Mouse (Mus musculus): ENCODE results near the gene Nfatc2. TPM values are rescaled to one million over a fixed set of nuclear protein-coding genes. Genes with fewer than 3 reads are reported as not detected.
A peak's percentile ranks its signal among the peaks of the same experiment; 100 is the strongest.

The Nfatc2 gene
- polyA plus RNA-seq, 1 experiment from 2014 or later: 9.7 TPM

GRCm38 (mm10) chr2:168527430-168527792, 74.0 kb downstream of the Nfatc2 start:
- peaks cover 35% of the 10 kb centered on the region for H3K4me1 ChIP-seq (replicated peaks)
- peaks cover 3% of the 10 kb centered on the region; the same call in 1 of the 2 replicates for H3K36me3 ChIP-seq
- H3K27ac ChIP-seq: no peak overlapping the region
- ATAC-seq (replicated peaks; ENCODE audit: insufficient number of reproducible peaks, insufficient read depth, low FRiP score, low read depth): no peak
- H3K27me3 ChIP-seq: no peaks in the 10 kb centered on the region
- H3K9me3 ChIP-seq (replicated peaks): no peaks in the 10 kb centered on the region
- no peak overlapping the region for H3K4me3 ChIP-seq
- no peak overlapping the region for H3K4me2 ChIP-seq
- no peak overlapping the region for H3K9ac ChIP-seq
- WGBS: 85% methylated on average over 10 of the region's 10 CpGs

- 82% methylated on average over 18 of the region's 18 CpGs for whole genome bisulfite sequencing
- ATAC-seq (replicated peaks; ENCODE audit: insufficient number of reproducible peaks, insufficient read depth, low FRiP score, low read depth): no peak
- no peak overlapping the region for H3K9ac ChIP-seq
- no peaks in the 10 kb centered on the region for H3K9me3 ChIP-seq (replicated peaks)
- H3K36me3 ChIP-seq: peaks cover 3% of the 10 kb centered on the region; the same call in 1 of the 2 replicates
- no peak overlapping the region for H3K4me3 ChIP-seq
- no peak overlapping the region for H3K4me2 ChIP-seq
- H3K27me3 ChIP-seq: no peaks in the 10 kb centered on the region
- no peak overlapping the region for H3K27ac ChIP-seq
- H3K4me1 ChIP-seq (replicated peaks): peaks cover 33% of the 10 kb centered on the region
Measured at GRCm38 (mm10) chr2:168526547-168527429, 74.7 kb downstream of the Nfatc2 start.

DNA sequence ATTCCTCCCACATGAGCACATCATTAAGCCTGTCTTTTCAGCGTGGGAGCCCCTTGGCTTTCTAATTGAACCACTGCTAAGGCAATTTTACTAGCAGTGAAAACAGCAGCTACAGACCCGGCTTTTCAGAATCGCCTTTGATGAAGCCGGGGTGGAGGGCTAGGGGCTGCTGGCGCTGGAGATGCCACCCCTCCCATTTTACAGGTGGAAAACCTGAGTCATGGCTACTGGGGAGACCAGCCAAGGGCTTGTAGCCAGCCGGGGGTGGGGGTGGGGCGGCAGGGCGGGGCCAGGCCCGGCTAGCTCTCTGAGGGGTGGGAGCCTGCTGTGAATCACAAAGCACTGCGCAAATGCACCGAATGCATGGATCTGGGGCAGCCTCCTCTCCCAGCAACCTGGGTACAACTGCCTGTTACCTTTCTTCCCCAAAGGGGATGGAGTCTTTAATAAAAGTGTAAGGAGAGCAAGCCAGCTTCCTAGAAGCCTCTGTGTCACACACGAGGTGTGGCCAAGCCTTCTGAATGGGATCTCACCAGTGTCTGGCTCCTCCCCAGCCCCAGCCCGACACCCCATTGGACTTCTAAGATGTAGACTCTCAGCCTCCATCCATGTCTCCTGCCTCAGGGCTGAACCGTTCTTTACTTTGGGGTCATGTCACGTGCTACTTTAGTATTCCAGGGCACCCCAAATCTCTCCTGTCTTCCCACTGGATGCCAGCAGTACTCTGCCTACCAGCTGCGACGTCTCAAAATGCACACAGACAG, 75.9 kb downstream of the Nfatc2 start:
- ATAC-seq (replicated peaks; ENCODE audit: insufficient number of reproducible peaks, insufficient read depth, low FRiP score, low read depth): 0 out of 2 replicates have a peak, but pooled peaks have one; percentile 11
- Histone ChIP-seq H3K4me2 (peak overlapping the region; percentile 61), H3K36me3 (peaks cover 3% of the 10 kb centered on the region; the same call in 1 of the 2 replicates), H3K9ac (peak overlapping the region; percentile 34; the same call in 1 of the 2 replicates), H3K27ac (peak overlapping the region; percentile 76), H3K27me3 (no peaks in the 10 kb centered on the region), H3K4me1 (replicated peaks) (peaks cover 36% of the 10 kb centered on the region), H3K4me3 (peak overlapping the region; percentile 28), H3K9me3 (replicated peaks) (no peaks in the 10 kb centered on the region)
- WGBS: 16% methylated on average over 17 of the region's 17 CpGs

DNA sequence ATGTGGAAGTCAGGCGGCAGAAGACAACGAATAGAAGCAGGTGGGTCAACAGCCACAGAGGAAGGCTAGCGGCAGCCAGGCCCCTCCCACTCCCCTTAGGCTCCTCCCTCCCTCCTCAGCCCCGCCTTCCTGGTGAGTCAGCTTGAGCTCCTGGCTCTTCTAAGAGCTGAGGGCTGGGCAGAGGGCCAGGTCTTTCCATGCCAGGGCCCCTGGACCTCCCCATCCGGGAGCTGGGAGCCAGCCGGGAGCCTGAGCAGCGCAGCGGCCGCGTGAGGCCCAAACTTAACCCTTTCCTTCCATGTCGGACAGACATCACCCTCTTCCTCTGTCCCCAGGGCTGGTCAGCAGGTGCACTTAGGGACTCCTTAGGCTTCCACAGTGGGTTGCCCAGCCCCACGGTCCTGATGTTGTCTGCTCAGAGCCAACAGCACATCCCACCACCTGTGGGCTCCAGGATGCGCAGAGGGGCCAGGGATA, 76.5 kb downstream of the Nfatc2 start:
- ATAC-seq (replicated peaks; ENCODE audit: insufficient number of reproducible peaks, insufficient read depth, low FRiP score, low read depth): peak; percentile 92
- peak overlapping the region; percentile 34; the same call in 1 of the 2 replicates for H3K9ac ChIP-seq

GRCm38 (mm10) chr2:168522247-168522646, 79.2 kb downstream of the Nfatc2 start:
- Histone ChIP-seq H3K4me2 (no peak overlapping the region), H3K27ac (no peak overlapping the region), H3K9ac (no peak overlapping the region), H3K9me3 (replicated peaks) (no peaks in the 10 kb centered on the region), H3K4me3 (no peak overlapping the region), H3K36me3 (0 out of 2 replicates have a peak, but pooled peaks cover 3% of the 10 kb centered on the region), H3K27me3 (no peaks in the 10 kb centered on the region), H3K4me1 (replicated peaks) (peaks cover 49% of the 10 kb centered on the region)
- WGBS: 63% methylated on average over 3 of the region's 3 CpGs
- no peak for ATAC-seq (replicated peaks; ENCODE audit: insufficient number of reproducible peaks, insufficient read depth, low FRiP score, low read depth)

More for the DNA sequence above, 76.5 kb downstream of the Nfatc2 start:
- Histone ChIP-seq H3K36me3 (0 out of 2 replicates have a peak, but pooled peaks cover 3% of the 10 kb centered on the region), H3K27ac (peak overlapping the region; percentile 76), H3K4me2 (peak overlapping the region; percentile 61), H3K27me3 (no peaks in the 10 kb centered on the region), H3K4me3 (peak overlapping the region; percentile 28), H3K4me1 (replicated peaks) (peaks cover 38% of the 10 kb centered on the region), H3K9me3 (replicated peaks) (no peaks in the 10 kb centered on the region)
- WGBS: 2% methylated on average over 13 of the region's 13 CpGs

DNA sequence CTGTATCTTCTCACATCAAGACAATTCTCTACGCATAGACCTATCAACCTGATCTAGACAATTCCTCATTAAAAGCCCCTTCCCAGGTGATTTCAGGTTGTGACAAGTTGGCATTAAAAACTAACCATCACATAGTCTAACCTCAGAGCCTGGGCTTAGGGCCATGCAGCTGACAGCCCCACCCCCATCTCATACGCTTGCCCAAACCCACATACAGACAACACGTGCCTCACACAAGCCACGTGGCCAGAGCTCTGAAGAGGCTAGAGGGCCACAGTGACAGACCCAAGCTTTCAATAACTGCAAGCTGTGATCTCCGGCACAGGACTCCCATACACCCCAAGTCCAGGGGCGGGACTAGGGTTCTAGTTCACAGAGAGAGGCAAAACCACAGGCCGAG, 80.7 kb downstream of the Nfatc2 start:
- Histone ChIP-seq H3K9ac (no peak overlapping the region), H3K4me2 (no peak overlapping the region), H3K36me3 (no peaks in the 10 kb centered on the region), H3K4me3 (no peak overlapping the region), H3K4me1 (replicated peaks) (peaks cover 45% of the 10 kb centered on the region), H3K9me3 (replicated peaks) (no peaks in the 10 kb centered on the region), H3K27ac (no peak overlapping the region), H3K27me3 (no peaks in the 10 kb centered on the region)
- ATAC-seq (replicated peaks; ENCODE audit: insufficient number of reproducible peaks, insufficient read depth, low FRiP score, low read depth): no peak
- 88% methylated on average over 7 of the region's 7 CpGs for WGBS

DNA sequence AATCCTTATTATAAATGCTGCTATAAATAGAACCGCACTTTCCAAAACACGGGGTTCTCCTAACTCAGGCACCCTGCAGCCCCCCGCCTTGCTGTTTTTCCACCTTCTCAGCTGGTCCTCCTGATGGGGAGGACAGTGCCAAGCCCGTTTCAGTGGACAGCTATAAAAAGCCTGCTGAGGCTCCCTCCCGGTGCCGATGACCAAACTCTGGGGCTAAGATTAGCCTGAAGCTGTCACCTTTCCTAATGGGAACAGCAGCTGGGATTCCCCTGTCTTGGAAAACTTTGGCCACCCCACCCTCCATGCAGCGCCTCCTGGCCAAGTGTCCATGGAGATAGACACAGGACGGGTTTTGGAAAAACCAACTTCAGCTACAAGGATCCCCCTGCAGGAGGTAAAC, 81.9 kb downstream of the Nfatc2 start:
- H3K9ac ChIP-seq: no peak overlapping the region
- H3K27me3 ChIP-seq: no peaks in the 10 kb centered on the region
- no peaks in the 10 kb centered on the region for H3K9me3 ChIP-seq (replicated peaks)
- no peak for ATAC-seq (replicated peaks; ENCODE audit: insufficient number of reproducible peaks, insufficient read depth, low FRiP score, low read depth)
- no peaks in the 10 kb centered on the region for H3K36me3 ChIP-seq
- H3K4me2 ChIP-seq: no peak overlapping the region
- 40% methylated on average over 8 of the region's 8 CpGs for WGBS
- peaks cover 33% of the 10 kb centered on the region for H3K4me1 ChIP-seq (replicated peaks)
- H3K4me3 ChIP-seq: no peak overlapping the region
- peak overlapping the region; percentile 49 for H3K27ac ChIP-seq

- Histone ChIP-seq H3K27me3 (no peaks in the 10 kb centered on the region), H3K9me3 (replicated peaks) (no peaks in the 10 kb centered on the region), H3K27ac (no peak overlapping the region), H3K4me1 (replicated peaks) (peaks cover 29% of the 10 kb centered on the region), H3K36me3 (no peaks in the 10 kb centered on the region), H3K4me3 (no peak overlapping the region), H3K9ac (no peak overlapping the region), H3K4me2 (no peak overlapping the region)
- 62% methylated on average over 15 of the region's 15 CpGs for WGBS
- ATAC-seq (replicated peaks; ENCODE audit: insufficient number of reproducible peaks, insufficient read depth, low FRiP score, low read depth): no peak
Measured at GRCm38 (mm10) chr2:168518256-168518659, 83.2 kb downstream of the Nfatc2 start.

GRCm38 (mm10) chr2:168517774-168518173, 83.7 kb downstream of the Nfatc2 start:
- no peak for ATAC-seq (replicated peaks; ENCODE audit: insufficient number of reproducible peaks, insufficient read depth, low FRiP score, low read depth)
- no peaks in the 10 kb centered on the region for H3K36me3 ChIP-seq
- H3K9me3 ChIP-seq (replicated peaks): no peaks in the 10 kb centered on the region
- H3K4me3 ChIP-seq: no peak overlapping the region
- 93% methylated on average over 7 of the region's 7 CpGs for WGBS
- H3K9ac ChIP-seq: no peak overlapping the region
- no peaks in the 10 kb centered on the region for H3K27me3 ChIP-seq
- no peak overlapping the region for H3K4me2 ChIP-seq
- peaks cover 29% of the 10 kb centered on the region for H3K4me1 ChIP-seq (replicated peaks)
- H3K27ac ChIP-seq: no peak overlapping the region

GRCm38 (mm10) chr2:168516717-168517116, 84.7 kb downstream of the Nfatc2 start:
- Histone ChIP-seq H3K4me2 (no peak overlapping the region), H3K4me3 (no peak overlapping the region), H3K9me3 (replicated peaks) (no peaks in the 10 kb centered on the region), H3K27me3 (no peaks in the 10 kb centered on the region), H3K27ac (no peak overlapping the region), H3K9ac (no peak overlapping the region), H3K4me1 (replicated peaks) (peaks cover 27% of the 10 kb centered on the region), H3K36me3 (no peaks in the 10 kb centered on the region)
- 73% methylated on average over 7 of the region's 7 CpGs for WGBS
- ATAC-seq (replicated peaks; ENCODE audit: insufficient number of reproducible peaks, insufficient read depth, low FRiP score, low read depth): no peak

GRCm38 (mm10) chr2:168515466-168515865, 86.0 kb downstream of the Nfatc2 start:
- Histone ChIP-seq H3K27me3 (no peaks in the 10 kb centered on the region), H3K9ac (no peak overlapping the region), H3K36me3 (no peaks in the 10 kb centered on the region), H3K27ac (no peak overlapping the region), H3K4me1 (replicated peaks) (peaks cover 20% of the 10 kb centered on the region), H3K4me2 (no peak overlapping the region), H3K4me3 (no peak overlapping the region), H3K9me3 (replicated peaks) (no peaks in the 10 kb centered on the region)
- no peak for ATAC-seq (replicated peaks; ENCODE audit: insufficient number of reproducible peaks, insufficient read depth, low FRiP score, low read depth)
- WGBS: 61% methylated on average over 4 of the region's 4 CpGs
